Mouse (Mus musculus) Patski (cell line): ENCODE data around the gene Rgl2. TPM values are rescaled to one million over a fixed set of nuclear protein-coding genes. Genes with fewer than 3 reads are reported as not detected.

ENCODE experiments used
- ATAC-seq: fragments of 100-300 bp; one replicate; pipeline ENCODE4 v1.8.0; 2021
- CTCF ChIA-PET: fragments of 350-600 bp; sonication (Branson Sonifier 250); formaldehyde crosslinking; loops from one replicate; lab custom pipeline; 2022; ENCODE audit warnings: inconsistent platforms; lab: Charles Lee
- POLR2A ChIA-PET: fragments of 350-600 bp; sonication (Branson Sonifier 250); formaldehyde crosslinking; loops from one replicate; lab custom pipeline; 2022; ENCODE audit warnings: antibody characterized with exemption, inconsistent platforms; lab: Charles Lee
- DNase-seq: peaks from one replicate; pipeline ENCODE4 v3.0.0-alpha.2; 2011; ENCODE audit warnings: low read depth, low spot score
- H3K27me3 ChIP-seq: fragments of 371-371 bp; one replicate; pipeline ENCODE4 v1.5.1; 2021
- CTCF ChIP-seq: fragments of 100-300 bp; IDR thresholded peaks from one replicate; pipeline ENCODE4 v1.5.1; 2021
- in situ Hi-C: fragments of 300-500 bp; cut with MboI; formaldehyde crosslinking; loops from 3 replicates; pipeline ENCODE4 v1.11.1; 2018; ENCODE audit warnings: low pct_unique_long_range_greater_than_20kb, mixed read lengths
- polyA plus RNA-seq: library from polyadenylated mRNA; unstranded; gene quantifications from one replicate; pipeline ENCODE4 v1.2.3, GENCODE M21; 2021

The Rgl2 gene
- polyA plus RNA-seq, 1 experiment from 2014 or later = 59.6 TPM

GRCm38 (mm10) chr17:33954646-33955554, 25.6 kb downstream of the Rgl2 start:
- no peaks in the 10 kb centered on the region for H3K27me3 ChIP-seq
- TF ChIP-seq CTCF = no peak
- ATAC-seq = peak; percentile 19
- in situ Hi-C loops = no loop called here
- no peak for DNase-seq
- ChIA-PET POLR2A (interaction anchor here (1.0 to 3.2 kb wide), 6 partner anchors 10 to 46 kb away, joined by 3 to 9 read pairs (median 4); partner anchors contain the start of genes Daxx, Rgl2 and Wdr46), CTCF (interaction anchor here (1.2 to 1.3 kb wide), 2 partner anchors 15 to 30 kb away, joined by 3 to 5 read pairs; partner anchors contain the start of genes Pfdn6 and Wdr46)

- no peaks in the 10 kb centered on the region for H3K27me3 ChIP-seq
- DNase-seq (peak; percentile 91), ATAC-seq (peak; percentile 56)
- no peak for TF ChIP-seq CTCF
- POLR2A ChIA-PET = interaction anchor here (1.0 to 3.2 kb wide), 6 partner anchors 10 to 53 kb away, joined by 3 to 9 read pairs (median 4); partner anchors contain the start of genes Daxx and Wdr46
- CTCF ChIA-PET = interaction anchor here (1.2 to 1.3 kb wide), 2 partner anchors 15 to 29 kb away, joined by 3 to 5 read pairs; partner anchors contain the start of genes Pfdn6 and Wdr46
- in situ Hi-C loops = no loop called here
Measured at GRCm38 (mm10) chr17:33955555-33956214, 26.3 kb downstream of the Rgl2 start, which contains the start of the genes Vps52 and Rps18. Gene Vps52 (plus strand): TSS chr17:33955812. Gene Rps18 (minus strand): TSS chr17:33956001.

- ChIA-PET CTCF (interaction anchor here (1.2 to 1.3 kb wide), 3 partner anchors 12 to 28 kb away, joined by 3 to 5 read pairs (median 4); partner anchors contain the start of genes Pfdn6 and Wdr46), POLR2A (interaction anchor here (1.0 to 3.2 kb wide), 6 partner anchors 11 to 53 kb away, joined by 3 to 9 read pairs (median 4); partner anchors contain the start of genes Daxx and Wdr46)
- DNase-seq (no peak), ATAC-seq (no peak)
- no peak for TF ChIP-seq CTCF
- in situ Hi-C loops = no loop called here
- H3K27me3 ChIP-seq = no peaks in the 10 kb centered on the region
Measured at GRCm38 (mm10) chr17:33956336-33956735, 27.0 kb downstream of the Rgl2 start.

DNA sequence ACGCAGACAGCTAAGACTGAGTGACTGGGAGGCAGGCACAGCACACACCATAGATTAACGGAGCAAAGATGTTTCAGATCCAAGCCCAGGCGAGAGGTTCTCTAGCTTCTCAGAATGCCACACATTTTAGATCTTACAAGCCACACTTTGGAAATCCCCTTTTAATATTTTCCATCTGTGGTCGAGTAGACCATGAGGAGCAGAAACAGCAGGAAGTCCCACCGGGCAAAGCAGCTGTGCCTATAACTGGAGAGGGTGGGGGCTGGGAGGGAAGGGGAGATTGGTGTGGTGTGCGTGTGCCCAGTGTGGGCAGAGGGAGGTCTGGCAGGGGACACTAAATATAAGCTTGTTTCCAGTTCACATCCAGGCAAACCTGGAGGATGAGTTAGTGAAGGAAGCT, 28.1 kb downstream of the Rgl2 start:
- POLR2A ChIA-PET = no interaction called here
- CTCF ChIA-PET = interaction anchor here (1.0 to 1.3 kb wide), 3 partner anchors 9 to 11 kb away, joined by 3 to 4 read pairs (median 4); no protein-coding TSS in a partner anchor
- TF ChIP-seq CTCF = no peak
- in situ Hi-C loops = no loop called here
- no peak for DNase-seq
- no peaks in the 10 kb centered on the region for H3K27me3 ChIP-seq
- ATAC-seq = no peak

DNA sequence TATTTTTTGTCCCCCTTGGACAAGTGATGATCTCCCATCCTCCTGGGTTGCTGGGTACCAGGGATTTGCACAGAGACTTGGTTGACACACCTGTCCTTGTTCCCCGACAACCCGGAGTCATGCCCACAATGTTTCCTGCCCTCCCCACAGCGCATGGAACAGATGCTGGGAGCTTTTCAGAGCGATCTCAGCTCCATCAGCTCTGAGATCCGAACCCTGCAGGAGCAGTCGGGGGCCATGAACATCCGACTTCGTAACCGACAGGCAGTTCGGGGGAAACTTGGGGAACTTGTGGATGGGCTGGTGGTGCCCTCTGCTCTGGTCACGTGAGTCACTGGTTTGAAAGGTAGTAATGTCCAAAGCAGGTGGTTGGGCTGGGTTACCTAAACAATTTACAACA, 29.1 kb downstream of the Rgl2 start:
- no peak for TF ChIP-seq CTCF
- H3K27me3 ChIP-seq = no peaks in the 10 kb centered on the region
- ChIA-PET POLR2A (no interaction called here), CTCF (interaction anchor here (1.0 to 1.3 kb wide), 3 partner anchors 8 to 24 kb away, joined by 3 to 4 read pairs (median 3); no protein-coding TSS in a partner anchor)
- in situ Hi-C loops = no loop called here
- no peak for DNase-seq
- no peak for ATAC-seq

- TF ChIP-seq CTCF = no peak
- ATAC-seq (no peak), DNase-seq (no peak)
- H3K27me3 ChIP-seq = no peaks in the 10 kb centered on the region
- ChIA-PET POLR2A (no interaction called here), CTCF (interaction anchor here (1.1 kb wide), 1 partner anchor 23 kb away, joined by 3 read pairs; no protein-coding TSS in a partner anchor)
- in situ Hi-C loops = no loop called here
Measured at GRCm38 (mm10) chr17:33959135-33959534, 29.8 kb downstream of the Rgl2 start.

DNA sequence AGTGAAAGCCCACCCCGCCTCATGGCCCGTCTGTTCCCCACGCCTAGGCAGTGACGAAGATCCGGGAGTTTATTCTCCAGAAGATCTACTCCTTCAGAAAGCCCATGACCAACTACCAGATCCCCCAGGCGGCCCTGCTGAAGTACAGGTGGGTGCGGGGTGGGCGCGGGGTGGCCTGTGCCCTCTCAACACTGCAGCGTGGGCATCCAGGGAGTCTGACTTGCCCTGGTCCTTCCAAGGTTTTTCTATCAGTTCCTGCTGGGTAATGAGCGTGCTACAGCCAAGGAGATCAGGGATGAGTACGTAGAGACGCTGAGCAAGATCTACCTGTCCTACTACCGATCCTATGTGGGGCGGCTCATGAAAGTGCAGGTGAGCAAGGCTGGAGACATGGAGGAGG, 30.6 kb downstream of the Rgl2 start:
- DNase-seq = no peak
- ChIA-PET POLR2A (no interaction called here), CTCF (no interaction called here)
- in situ Hi-C loops = loop anchor here (10.0 kb wide), 1 partner anchor 1345 kb away; no protein-coding TSS in a partner anchor
- ATAC-seq = no peak
- TF ChIP-seq CTCF = no peak
- H3K27me3 ChIP-seq = no peaks in the 10 kb centered on the region

DNA sequence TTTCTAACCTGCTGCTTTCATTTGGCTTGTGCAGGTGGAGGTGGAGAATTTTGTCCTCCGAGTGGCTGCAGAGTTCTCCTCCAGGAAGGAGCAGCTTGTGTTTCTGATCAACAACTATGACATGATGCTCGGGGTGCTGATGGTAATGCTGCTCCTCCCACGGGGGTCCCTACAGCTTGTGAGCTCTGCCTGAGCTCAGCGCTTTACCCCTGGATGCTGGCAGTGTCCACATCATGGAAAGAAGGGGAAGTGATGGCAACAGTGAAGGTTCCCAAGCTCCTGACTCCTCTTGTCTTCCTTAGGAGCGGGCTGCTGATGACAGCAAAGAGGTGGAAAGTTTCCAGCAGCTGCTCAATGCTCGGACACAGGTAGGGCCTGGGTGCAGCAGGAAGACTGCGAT, 33.5 kb downstream of the Rgl2 start:
- ChIA-PET POLR2A (no interaction called here), CTCF (interaction anchor here (0.8 kb wide), 1 partner anchor 41 kb away, joined by 3 read pairs; no protein-coding TSS in a partner anchor)
- TF ChIP-seq CTCF = no peak
- ATAC-seq (no peak), DNase-seq (no peak)
- in situ Hi-C loops = loop anchor here (10.0 kb wide), 1 partner anchor 1342 kb away; no protein-coding TSS in a partner anchor
- no peaks in the 10 kb centered on the region for H3K27me3 ChIP-seq

- ChIA-PET POLR2A (no interaction called here), CTCF (interaction anchor here (1.0 to 1.1 kb wide), 2 partner anchors 17 to 27 kb away, joined by 3 to 4 read pairs; no protein-coding TSS in a partner anchor)
- DNase-seq (no peak), ATAC-seq (no peak)
- in situ Hi-C loops = loop anchor here (5.0 to 10.0 kb wide), 2 partner anchors 37 to 1340 kb away; partner anchors contain the start of gene H2-K1
- H3K27me3 ChIP-seq = no peaks in the 10 kb centered on the region
- no peak for TF ChIP-seq CTCF
Measured at GRCm38 (mm10) chr17:33965082-33965845, 35.9 kb downstream of the Rgl2 start.
